Mouse (Mus musculus) neural tube, embryonic 15.5 days (tissue): ENCODE measurements around the gene Cd101. TPM values are rescaled to one million over a fixed set of nuclear protein-coding genes. Genes with fewer than 3 reads are reported as not detected.

Experiments used
- ATAC-seq: fragments of 200-750 bp; cut with Nextera tagmentation; 2 replicates; pipeline ENCODE4 v1.8.0; 2017; ENCODE audit warnings: mild to moderate bottlenecking, moderate TSS enrichment, moderate library complexity; ENCODE audit not compliant: low FRiP score
- H3K27ac ChIP-seq: fragments of 300-500 bp; sonication (generic); replicated peaks from 2 replicates; pipeline ENCODE4 v1.5.1; 2015; ENCODE audit warnings: mild to moderate bottlenecking, inconsistent platforms
- H3K27me3 ChIP-seq: fragments of 300-500 bp; sonication (generic); replicated peaks from 2 replicates; pipeline ENCODE4 v1.6.1; 2015; ENCODE audit warnings: inconsistent platforms
- H3K36me3 ChIP-seq: fragments of 300-500 bp; sonication (generic); 2 replicates; pipeline ENCODE4 v1.6.1; 2015; ENCODE audit warnings: inconsistent platforms
- H3K4me1 ChIP-seq: fragments of 300-500 bp; sonication (generic); 2 replicates; pipeline ENCODE4 v1.6.1; 2015; ENCODE audit warnings: inconsistent platforms
- H3K4me2 ChIP-seq: fragments of 300-500 bp; sonication (generic); 2 replicates; pipeline ENCODE4 v1.6.1; 2015; ENCODE audit warnings: inconsistent platforms, mild to moderate bottlenecking, moderate library complexity
- H3K4me3 ChIP-seq: fragments of 300-500 bp; sonication (generic); replicated peaks from 2 replicates; pipeline ENCODE4 v1.5.1; 2015; ENCODE audit warnings: mild to moderate bottlenecking, inconsistent platforms
- H3K9ac ChIP-seq: fragments of 300-500 bp; sonication (generic); replicated peaks from 2 replicates; pipeline ENCODE4 v1.6.1; 2015; ENCODE audit warnings: mild to moderate bottlenecking, inconsistent platforms
- H3K9me3 ChIP-seq: fragments of 300-500 bp; sonication (generic); replicated peaks from 2 replicates; pipeline ENCODE4 v1.6.1; 2016; ENCODE audit warnings: inconsistent platforms
- WGBS: fragments of 180-500 bp; shearing (Covaris S2); methylation state at CpG from one replicate; pipeline ENCODE4 v1.1.7; 2015; ENCODE audit warnings: mixed read lengths; 5-methylcytosine and 5-hydroxymethylcytosine counted together
- polyA plus RNA-seq: library from polyadenylated mRNA; unstranded; fragments of >200 nt; fragmentation: Nextera tagmentation; extraction: Ambion mirVana; gene quantifications from 2 replicates; pipeline ENCODE4 v1.2.1, GENCODE M21; 2015

The Cd101 gene
- polyA plus RNA-seq, 1 experiment from 2014 or later: not detected

DNA sequence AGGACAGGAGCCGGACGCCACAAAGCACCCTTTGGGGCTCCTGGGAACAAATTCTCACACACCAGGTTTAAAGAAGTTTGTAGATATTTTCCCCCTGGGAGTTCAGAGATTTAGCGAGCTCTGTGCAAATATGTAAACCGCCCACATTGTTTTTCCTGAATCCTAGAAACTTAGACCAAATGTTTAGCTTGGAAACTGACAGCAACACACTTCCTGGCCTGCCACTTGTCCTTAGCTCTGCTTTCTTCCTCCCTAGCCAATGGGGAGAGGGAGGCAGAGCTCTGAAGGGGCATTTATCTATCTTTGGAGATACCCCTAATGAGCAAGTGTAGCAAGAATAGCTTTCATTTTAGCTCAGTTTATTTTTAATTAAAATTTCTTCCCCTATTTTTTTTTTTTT lies 14.1 kb downstream of the Cd101 start:
- no peak overlapping the region for H3K4me3 ChIP-seq
- no peak overlapping the region for H3K9ac ChIP-seq
- no peak for ATAC-seq
- no peaks in the 10 kb centered on the region for H3K36me3 ChIP-seq
- H3K9me3 ChIP-seq: no peaks in the 10 kb centered on the region
- peaks cover 13% of the 10 kb centered on the region for H3K4me1 ChIP-seq
- no peak overlapping the region for H3K4me2 ChIP-seq
- 58% methylated on average over 4 of the region's 4 CpGs for WGBS
- H3K27me3 ChIP-seq: no peaks in the 10 kb centered on the region
- H3K27ac ChIP-seq: 0 out of 2 replicates have a peak overlapping the region, but pooled peaks have one; percentile 64

DNA sequence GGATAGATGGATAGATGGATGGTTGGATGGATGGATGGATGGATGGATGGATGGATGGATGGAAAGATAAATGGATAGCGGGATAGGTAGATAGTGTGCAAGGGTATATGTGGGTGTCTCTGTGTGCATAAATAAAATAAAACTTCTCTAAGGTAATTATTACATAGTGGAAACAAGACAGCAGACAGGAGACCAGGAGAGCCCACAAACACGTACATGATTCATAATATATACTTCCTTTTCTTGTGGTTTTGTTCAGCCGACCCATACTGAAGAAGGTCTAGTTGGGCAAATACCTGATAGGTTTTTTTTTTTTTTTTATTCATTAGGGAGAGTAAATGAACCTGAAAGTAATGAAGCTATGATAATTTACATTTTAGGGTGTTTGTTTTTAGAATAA lies 15.8 kb downstream of the Cd101 start:
- H3K9ac ChIP-seq: no peak overlapping the region
- no peak overlapping the region for H3K4me3 ChIP-seq
- no peaks in the 10 kb centered on the region for H3K36me3 ChIP-seq
- 91% methylated on average over 3 of the region's 3 CpGs for whole genome bisulfite sequencing
- H3K9me3 ChIP-seq: no peaks in the 10 kb centered on the region
- no peak overlapping the region for H3K4me2 ChIP-seq
- no peak for ATAC-seq
- no peak overlapping the region for H3K27ac ChIP-seq
- peaks cover 13% of the 10 kb centered on the region for H3K4me1 ChIP-seq
- H3K27me3 ChIP-seq: no peaks in the 10 kb centered on the region

DNA sequence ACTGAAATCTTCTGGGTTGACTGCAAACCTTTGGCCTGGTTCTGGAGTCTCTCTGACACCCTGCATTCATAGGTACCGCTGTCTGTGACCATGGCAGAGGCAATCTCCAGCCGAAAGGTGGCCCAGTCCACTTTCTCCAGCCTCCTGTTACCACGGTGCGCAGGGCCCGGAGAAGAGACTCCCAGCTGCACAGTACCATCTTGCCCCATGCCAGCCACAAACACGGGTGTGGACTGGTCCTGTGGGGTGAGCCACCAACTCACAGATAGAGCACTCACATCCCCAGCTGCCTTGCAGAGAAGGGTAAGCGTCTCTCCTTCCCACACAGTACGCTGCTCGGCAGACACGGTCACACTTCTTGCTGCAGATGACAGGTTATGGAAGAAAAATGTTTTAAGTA lies 16.4 kb downstream of the Cd101 start:
- WGBS: 93% methylated on average over 10 of the region's 10 CpGs

DNA sequence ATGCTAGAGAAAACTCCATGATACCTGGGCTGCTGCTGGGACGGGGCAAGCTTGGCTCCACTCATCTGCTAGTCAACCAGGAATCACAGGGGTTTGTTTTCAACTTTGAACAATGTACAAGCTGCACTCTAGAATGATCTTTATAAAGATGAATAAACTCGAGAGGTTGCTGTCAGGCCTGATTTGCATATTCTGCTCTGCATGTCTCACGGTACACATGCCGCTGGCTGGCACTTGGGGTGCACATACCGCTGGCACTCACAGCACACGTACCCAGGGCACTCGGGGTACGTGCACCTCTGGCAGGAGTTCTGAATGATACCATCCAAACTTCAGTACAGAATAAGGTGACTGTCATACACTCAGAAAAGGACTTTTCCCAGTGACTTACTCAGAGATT lies 16.8 kb downstream of the Cd101 start:
- no peaks in the 10 kb centered on the region for H3K9me3 ChIP-seq
- no peak overlapping the region for H3K27ac ChIP-seq
- no peaks in the 10 kb centered on the region for H3K27me3 ChIP-seq
- no peak overlapping the region for H3K9ac ChIP-seq
- ATAC-seq: no peak
- 78% methylated on average over 8 of the region's 8 CpGs for WGBS
- H3K4me1 ChIP-seq: peaks cover 13% of the 10 kb centered on the region
- H3K36me3 ChIP-seq: no peaks in the 10 kb centered on the region
- H3K4me3 ChIP-seq: no peak overlapping the region
- H3K4me2 ChIP-seq: no peak overlapping the region

More for the DNA sequence above, 16.4 kb downstream of the Cd101 start:
- Histone ChIP-seq H3K36me3 (no peaks in the 10 kb centered on the region), H3K4me1 (peaks cover 13% of the 10 kb centered on the region), H3K4me2 (no peak overlapping the region), H3K27me3 (no peaks in the 10 kb centered on the region), H3K4me3 (no peak overlapping the region), H3K9me3 (no peaks in the 10 kb centered on the region), H3K27ac (no peak overlapping the region), H3K9ac (no peak overlapping the region)
- no peak for ATAC-seq

DNA sequence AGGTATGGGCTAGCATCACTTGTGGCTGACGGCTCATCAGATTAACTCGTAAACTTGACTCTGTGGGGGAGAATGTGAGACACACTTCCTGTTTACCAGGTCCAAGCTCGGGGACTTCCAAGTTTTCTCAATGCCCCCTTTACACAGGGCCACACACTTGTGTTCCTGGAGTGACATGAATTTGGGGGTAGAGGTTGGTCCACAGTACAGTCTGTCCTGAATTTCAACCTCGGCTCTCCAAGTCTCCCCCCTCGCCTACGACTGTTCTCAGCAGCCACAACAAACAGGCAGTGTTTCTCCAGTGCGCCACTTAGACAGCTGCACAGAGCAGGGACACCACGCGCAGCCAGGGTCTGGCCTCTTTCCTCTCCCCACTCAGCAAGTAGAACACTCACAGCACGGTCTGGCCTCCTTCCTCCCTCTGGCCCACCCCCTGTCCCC lies 17.2 kb downstream of the Cd101 start:
- ATAC-seq: 0 out of 2 replicates have a peak, but pooled peaks have one; percentile 9
- Histone ChIP-seq H3K27ac (no peak overlapping the region), H3K36me3 (no peaks in the 10 kb centered on the region), H3K9ac (no peak overlapping the region), H3K4me2 (no peak overlapping the region), H3K4me1 (peaks cover 13% of the 10 kb centered on the region), H3K4me3 (no peak overlapping the region), H3K27me3 (no peaks in the 10 kb centered on the region), H3K9me3 (no peaks in the 10 kb centered on the region)
- 64% methylated on average over 10 of the region's 10 CpGs for WGBS

DNA sequence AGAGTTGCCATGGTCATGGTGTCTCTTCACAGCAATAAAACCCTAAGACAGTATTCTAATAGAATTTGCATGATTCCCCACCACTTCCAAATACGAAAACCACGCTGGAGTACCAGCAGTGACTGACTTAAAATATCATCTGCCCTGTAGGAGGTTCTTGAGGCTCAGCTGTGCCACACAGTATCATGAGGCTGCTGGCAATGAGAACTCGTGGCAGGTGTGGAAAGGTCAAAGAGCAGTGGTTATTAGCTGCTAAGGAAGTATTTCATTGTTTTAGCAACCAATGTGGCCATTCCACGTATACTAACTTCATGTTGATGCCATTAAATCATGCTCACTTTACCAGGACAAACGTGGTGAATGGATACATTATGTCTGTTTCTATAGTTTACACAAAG lies 18.2 kb downstream of the Cd101 start:
- Histone ChIP-seq H3K36me3 (no peaks in the 10 kb centered on the region), H3K9me3 (no peaks in the 10 kb centered on the region), H3K27ac (no peak overlapping the region), H3K9ac (no peak overlapping the region), H3K27me3 (no peaks in the 10 kb centered on the region), H3K4me3 (no peak overlapping the region), H3K4me1 (peaks cover 13% of the 10 kb centered on the region), H3K4me2 (no peak overlapping the region)
- WGBS: 52% methylated on average over 5 of the region's 5 CpGs
- no peak for ATAC-seq

DNA sequence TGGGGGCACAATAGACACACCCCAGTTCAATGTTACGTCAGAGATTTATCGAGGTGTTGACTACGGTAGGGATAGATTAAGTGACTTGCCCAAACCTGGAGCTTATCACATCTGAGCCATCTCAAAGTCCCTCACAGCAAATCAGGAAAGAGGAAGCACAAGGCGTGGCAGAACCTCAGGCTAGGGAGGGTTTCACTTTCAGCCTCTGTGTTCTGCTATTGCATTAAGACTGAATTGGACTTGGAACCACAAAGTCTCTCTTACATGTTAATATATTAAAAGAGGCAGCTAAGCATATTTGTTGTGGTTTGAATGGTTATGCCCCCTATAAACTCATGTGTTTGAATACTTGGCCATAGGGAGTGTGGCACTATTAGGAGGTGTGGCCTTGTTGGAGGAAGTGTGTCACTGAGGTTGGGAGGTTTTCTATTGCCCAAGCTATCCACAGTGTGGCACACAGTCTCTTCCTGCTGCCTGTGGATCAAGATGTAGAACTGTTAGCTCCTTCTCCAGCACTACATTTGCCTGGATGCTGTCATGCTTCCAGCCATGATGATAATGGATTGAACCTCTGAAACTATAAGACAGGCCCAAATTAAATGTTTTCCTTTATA lies 18.7 kb downstream of the Cd101 start:
- Histone ChIP-seq H3K9me3 (no peaks in the 10 kb centered on the region), H3K27ac (no peak overlapping the region), H3K4me3 (no peak overlapping the region), H3K27me3 (no peaks in the 10 kb centered on the region), H3K4me2 (no peak overlapping the region), H3K36me3 (no peaks in the 10 kb centered on the region), H3K9ac (no peak overlapping the region), H3K4me1 (peaks cover 13% of the 10 kb centered on the region)
- WGBS: 94% methylated on average over 4 of the region's 4 CpGs
- no peak for ATAC-seq

DNA sequence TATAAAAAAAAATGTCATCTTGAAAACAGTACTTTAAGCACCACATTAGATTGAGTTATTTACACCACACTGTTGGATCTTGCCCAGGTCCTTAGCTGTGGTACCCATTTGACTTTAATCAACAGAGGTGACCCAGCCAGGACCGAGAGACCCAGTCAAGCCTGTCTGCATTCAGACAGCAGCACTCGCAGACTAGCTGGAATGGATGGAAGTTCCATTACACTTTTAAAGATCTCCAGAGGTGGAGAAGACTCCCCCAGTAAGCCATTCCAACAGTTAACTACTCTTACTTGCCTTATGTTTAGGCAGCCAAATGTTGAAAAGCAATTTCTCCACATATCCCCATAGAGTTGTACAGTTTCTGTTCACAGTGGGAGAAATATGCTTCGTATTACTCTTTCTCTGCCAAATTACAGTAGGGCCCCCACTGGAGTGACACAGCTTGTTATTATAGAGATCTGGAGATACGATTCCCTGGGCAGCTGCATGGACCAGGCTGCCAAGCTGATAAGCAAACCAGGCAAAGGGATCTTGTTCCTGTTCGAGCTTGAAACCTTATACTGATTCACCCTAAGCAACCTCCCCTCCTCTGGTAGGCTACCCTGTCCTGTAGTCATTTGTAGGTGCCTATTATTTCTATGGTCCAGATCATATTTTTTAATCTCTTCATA lies 22.1 kb downstream of the Cd101 start:
- H3K27me3 ChIP-seq: no peaks in the 10 kb centered on the region
- H3K9ac ChIP-seq: no peak overlapping the region
- no peak overlapping the region for H3K4me3 ChIP-seq
- WGBS: 70% methylated on average over 5 of the region's 5 CpGs
- no peaks in the 10 kb centered on the region for H3K4me1 ChIP-seq
- H3K9me3 ChIP-seq: no peaks in the 10 kb centered on the region
- ATAC-seq: peak; percentile 63; the same call in 1 of the 2 replicates
- H3K4me2 ChIP-seq: no peak overlapping the region
- no peaks in the 10 kb centered on the region for H3K36me3 ChIP-seq
- H3K27ac ChIP-seq: no peak overlapping the region

DNA sequence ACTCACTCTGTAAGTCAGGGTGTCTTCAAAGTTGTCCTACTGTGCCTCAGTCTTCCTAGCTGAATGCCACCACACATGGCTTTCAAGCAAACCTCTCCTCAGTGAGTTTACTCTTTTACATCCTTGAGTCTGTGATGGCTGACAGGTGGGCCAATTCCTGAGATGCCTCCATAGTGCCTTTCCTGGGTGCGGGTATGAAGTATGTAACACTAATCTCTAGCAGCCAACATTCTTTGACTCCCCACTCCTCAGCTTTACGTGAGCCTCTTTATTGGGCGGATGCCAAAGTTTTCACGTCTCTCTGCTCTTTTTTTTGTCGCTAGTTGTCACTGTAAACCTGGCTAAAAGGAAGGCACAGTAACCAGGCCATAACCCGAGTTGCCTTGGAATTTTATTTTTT lies 24.0 kb downstream of the Cd101 start:
- no peak for ATAC-seq
- no peaks in the 10 kb centered on the region for H3K27me3 ChIP-seq
- H3K4me2 ChIP-seq: no peak overlapping the region
- no peaks in the 10 kb centered on the region for H3K4me1 ChIP-seq
- no peak overlapping the region for H3K9ac ChIP-seq
- no peak overlapping the region for H3K4me3 ChIP-seq
- no peak overlapping the region for H3K27ac ChIP-seq
- 84% methylated on average over 6 of the region's 6 CpGs for WGBS
- H3K9me3 ChIP-seq: no peaks in the 10 kb centered on the region
- H3K36me3 ChIP-seq: no peaks in the 10 kb centered on the region

DNA sequence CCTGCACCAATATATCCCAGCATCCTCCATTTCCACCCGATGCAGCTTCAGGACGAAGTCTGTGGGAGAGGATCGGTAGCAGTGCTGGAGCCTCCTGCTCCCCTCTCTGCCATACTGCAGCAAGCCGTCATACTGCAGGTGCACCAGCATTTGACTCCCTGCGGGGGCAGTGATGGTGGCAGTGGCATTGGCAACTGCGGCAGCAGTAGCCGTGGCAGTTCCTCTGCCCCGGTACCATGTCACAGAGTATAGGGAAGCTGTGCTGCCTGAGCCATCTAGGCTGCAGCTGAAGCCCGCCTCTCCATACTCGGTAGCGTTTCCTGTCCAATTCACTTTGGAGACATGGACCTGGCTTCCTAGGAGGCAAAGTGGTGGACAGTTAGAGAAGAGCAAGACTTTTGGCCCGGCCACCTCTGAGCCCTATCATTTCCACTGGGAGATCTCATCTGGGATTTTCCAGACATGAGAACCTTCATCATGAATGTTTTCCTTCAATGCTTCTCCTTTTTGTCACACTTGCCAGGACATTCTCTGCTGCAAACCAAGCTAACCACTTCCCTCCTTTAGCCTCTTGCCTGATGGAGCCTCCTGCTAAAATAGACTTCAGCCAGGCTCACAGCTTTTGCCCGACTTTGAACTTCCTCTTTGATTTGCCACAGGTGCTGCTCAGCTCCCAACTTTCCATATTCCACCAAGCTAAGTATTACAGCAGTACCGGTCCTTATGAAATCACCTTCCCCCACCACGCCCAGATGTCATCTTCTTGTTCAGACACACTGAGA lies 25.6 kb downstream of the Cd101 start:
- no peak overlapping the region for H3K4me2 ChIP-seq
- H3K4me1 ChIP-seq: no peaks in the 10 kb centered on the region; the same call in 1 of the 2 replicates
- H3K36me3 ChIP-seq: no peaks in the 10 kb centered on the region
- H3K27me3 ChIP-seq: no peaks in the 10 kb centered on the region
- ATAC-seq: no peak
- H3K9me3 ChIP-seq: no peaks in the 10 kb centered on the region
- no peak overlapping the region for H3K27ac ChIP-seq
- H3K9ac ChIP-seq: no peak overlapping the region
- 89% methylated on average over 15 of the region's 15 CpGs for WGBS
- H3K4me3 ChIP-seq: no peak overlapping the region

DNA sequence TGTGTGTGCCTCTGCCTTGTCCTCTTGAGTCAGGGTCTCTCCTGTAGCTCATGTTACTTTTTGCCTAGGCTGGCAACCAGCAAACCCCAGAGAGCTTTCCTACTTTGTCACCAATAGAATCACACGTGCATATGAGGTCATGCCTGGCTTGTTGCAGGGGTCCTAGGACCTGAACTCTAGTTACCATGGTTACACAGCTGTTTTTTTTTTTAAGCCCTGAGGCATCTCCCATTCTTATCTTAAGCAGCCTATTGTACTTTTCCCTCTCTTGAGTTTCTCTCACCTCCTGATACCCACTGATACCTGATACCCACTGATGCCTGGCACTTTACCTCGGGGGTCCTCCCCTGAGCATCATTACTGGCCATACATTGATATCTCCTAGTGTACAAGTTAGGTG lies 29.6 kb downstream of the Cd101 start:
- no peaks in the 10 kb centered on the region for H3K9me3 ChIP-seq
- no peak overlapping the region for H3K27ac ChIP-seq
- ATAC-seq: no peak
- no peaks in the 10 kb centered on the region; the same call in 1 of the 2 replicates for H3K4me1 ChIP-seq
- no peak overlapping the region for H3K4me3 ChIP-seq
- no peaks in the 10 kb centered on the region for H3K27me3 ChIP-seq
- H3K4me2 ChIP-seq: no peak overlapping the region
- WGBS: 46% methylated on average over 2 of the region's 2 CpGs
- H3K36me3 ChIP-seq: no peaks in the 10 kb centered on the region
- H3K9ac ChIP-seq: no peak overlapping the region

DNA sequence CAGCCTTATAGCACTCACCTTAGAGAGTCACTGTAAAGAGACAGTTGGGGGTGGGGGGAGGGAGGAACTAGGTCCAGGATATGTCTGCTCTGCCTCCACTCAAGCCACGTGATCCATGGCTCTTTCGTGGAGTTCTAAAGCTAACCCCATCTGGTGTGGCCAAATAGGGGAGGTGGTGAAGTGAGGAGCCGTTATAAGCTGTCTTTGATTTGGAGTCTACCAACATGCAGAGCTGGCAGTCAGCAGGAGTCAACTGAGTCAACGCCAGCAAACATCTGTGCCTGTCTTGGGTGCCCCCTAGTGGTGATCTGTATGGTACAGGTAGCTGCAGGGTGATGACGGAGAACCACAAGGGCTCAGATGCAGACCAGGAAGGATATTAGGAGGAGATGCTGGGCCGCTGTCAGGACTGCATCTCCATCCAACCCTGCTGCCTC lies 30.4 kb downstream of the Cd101 start:
- H3K36me3 ChIP-seq: no peaks in the 10 kb centered on the region
- H3K9ac ChIP-seq: no peak overlapping the region
- H3K4me2 ChIP-seq: no peak overlapping the region
- H3K27ac ChIP-seq: no peak overlapping the region
- H3K4me1 ChIP-seq: no peaks in the 10 kb centered on the region; the same call in 1 of the 2 replicates
- no peak overlapping the region for H3K4me3 ChIP-seq
- no peak for ATAC-seq
- no peaks in the 10 kb centered on the region for H3K27me3 ChIP-seq
- no peaks in the 10 kb centered on the region for H3K9me3 ChIP-seq
- 12% methylated on average over 6 of the region's 6 CpGs for WGBS
